Mouse (Mus musculus) adrenal gland, postnatal 4 days (tissue): ENCODE data around the gene Ap1s2. TPM values are rescaled to one million over a fixed set of nuclear protein-coding genes. Genes with fewer than 3 reads are reported as not detected.

Source experiments
- DNase-seq, 2 experiments: peaks; one replicate each; pipeline ENCODE4 v3.0.0; 2021 to 2022; ENCODE audit warnings: low spot score in 2 of 2, mixed read lengths in 2 of 2
- long read RNA-seq, 2 experiments: library from polyadenylated mRNA; stranded (forward); transcript quantifications; one replicate each; pipeline ENCODE4 v2.0.0; 2021
- total RNA-seq, 2 experiments: library from RNA; stranded (reverse); gene quantifications; 2 replicates each; pipeline ENCODE4 v1.2.3; 2021

Gene Ap1s2
- total RNA-seq: 10 to 100 TPM; 21.6 to 23.5 TPM
- long read RNA-seq, experiment 1, partial matches to known transcripts: 2 of 7 reads
- long read RNA-seq, experiment 1, other reads (novel, unspliced or antisense): 4 of 7 reads
- long read RNA-seq, experiment 2, partial matches to known transcripts: 1 of 12 reads
- long read RNA-seq, experiment 2, other reads (novel, unspliced or antisense): 8 of 12 reads

DNA sequence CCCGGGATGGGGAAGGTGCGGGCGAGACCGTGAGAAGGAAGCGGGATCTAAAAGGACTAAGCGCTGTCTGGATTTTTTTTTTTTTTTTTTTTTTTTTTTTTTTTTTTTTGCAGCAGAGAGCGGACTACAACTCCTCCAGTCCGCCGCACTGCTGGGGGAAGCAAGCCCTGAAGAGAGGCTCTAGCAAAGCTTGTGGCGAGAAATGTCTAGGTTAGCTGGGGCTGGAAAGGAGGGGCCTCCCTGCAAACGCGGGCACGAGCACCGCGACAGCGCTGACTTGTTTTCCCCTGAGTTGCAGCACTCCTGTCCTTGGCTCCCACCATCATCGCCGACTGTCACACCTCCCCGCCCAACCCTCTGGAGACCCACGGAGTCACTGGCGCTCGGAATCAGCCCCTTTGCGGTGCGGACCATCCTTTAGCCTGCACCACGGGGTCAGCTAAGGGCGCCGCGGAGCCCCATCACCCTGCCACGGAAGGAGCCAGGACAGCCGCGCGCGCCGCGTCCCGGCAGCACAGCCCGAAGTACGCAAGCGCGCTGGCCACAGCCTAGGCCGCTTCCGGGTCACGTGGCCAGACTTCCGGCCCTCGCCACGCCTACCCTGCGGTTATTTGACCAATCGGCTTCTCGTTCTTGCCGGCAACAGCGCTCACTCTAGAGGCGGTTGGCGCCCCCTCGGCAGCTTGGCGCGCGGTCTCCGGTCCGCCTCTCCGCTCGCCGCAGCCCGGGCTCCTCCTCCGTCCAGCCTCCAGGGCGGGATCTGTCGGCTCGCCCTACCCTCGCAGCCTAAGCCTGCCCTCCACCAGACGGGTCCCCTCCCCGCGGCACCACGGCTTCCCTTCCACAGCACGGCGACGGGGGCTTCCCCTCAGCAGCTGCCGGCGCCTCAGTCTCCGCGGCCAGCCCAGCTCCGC, at the start of gene Ap1s2:
Ap1s2 (plus strand) TSS at position 681 of the 914 bp plus-strand sequence.
- DNase-seq: peak; percentile 54 to 74

DNA sequence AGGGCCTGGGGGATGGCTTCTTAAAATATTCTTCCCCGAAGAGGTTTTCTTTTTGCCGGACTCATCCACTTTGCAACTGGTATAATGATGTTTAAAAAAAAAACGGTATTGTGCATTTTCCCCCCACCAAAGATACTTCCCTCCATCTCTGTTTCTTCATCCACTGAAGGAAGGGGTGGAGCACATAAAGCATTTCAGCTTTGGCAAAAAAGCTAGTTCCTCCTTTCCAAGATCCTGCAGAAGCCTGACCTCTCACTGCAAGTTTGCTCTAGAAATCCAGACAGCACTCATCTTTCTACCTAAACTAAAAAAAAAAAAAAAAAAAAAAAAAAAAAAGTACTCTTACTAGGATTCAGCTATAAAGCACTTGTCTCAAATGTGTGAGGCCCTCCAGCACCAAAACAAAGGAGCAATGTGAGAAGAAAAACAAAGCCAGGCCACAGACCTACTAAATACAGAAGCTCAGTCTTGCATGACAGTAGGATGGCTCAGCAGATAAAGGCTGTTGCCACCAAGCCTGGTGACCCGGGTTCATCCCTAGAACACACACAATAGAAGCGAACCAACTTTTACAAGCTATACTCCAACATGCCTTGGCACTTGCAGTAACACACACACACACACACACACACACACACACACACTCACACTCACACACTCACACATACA, 41.0 kb upstream of the Ap1s2 start:
- DNase-seq: no peak

DNA sequence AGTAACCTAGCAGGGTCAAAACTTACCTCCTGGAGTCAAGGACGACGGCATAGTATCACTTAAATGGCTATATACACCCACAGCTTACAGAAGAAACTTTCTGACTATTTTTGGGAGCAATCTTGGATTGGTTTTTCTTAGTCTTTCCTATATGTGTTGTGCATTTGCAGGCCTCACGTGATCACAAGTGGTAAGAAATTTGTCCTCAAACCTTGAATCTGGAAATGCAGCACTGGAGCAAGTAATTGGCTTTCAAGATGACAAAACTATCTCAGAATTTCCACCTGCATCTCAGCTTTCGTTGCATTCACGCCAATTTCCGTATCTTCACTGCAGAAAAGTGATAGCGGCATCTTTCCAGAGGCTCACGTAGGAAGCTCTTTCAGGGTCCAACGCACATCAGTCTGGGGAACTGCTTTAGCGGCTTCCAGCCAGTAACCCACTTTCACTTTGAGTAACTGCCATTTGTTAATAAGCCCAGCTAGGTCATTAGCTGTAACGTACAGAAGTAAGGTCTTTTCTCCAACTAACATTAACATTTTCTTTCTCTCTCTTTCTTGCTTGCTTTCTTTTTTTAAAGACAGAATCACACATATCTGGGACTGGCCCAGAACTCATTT, 40.0 kb upstream of the Ap1s2 start:
- DNase-seq: no peak

DNA sequence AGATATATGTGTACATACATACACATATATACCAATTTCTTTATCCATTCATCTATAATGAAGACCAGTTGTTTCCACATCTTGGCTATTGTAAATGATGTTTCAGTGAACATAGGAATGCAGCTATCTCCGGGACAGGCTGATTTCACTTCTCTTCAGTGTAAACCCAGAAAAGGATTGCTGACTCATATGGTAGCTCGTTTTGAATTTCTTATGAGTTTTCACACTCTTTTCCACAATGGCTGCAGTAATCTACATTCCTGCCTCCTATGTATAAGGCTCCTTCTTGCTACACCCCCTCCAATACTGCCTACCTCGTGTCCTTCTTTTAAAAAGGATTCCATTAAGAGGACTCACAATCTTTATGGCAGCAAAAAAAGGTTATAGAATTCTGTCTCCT, 32.9 kb upstream of the Ap1s2 start:
- DNase-seq: no peak

DNA sequence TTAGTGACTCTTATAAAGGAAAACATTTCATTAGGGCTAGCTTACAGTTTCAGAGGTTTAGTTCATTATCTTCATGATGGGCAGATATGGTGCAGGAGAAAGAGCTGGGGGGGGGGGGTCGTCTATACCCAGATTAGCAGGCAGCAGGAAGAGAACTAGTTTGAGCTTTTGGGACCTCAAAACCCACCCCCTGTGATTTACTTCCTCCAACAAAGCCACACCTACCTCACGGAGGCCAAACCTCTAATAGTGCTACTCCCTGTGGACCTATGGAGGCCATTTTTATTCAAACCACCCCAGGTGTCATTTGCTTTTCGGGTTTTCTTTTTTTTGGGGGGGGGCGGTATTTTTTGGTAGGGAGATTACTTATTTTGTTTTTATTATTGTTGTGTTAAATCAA, 32.2 kb upstream of the Ap1s2 start:
- DNase-seq: no peak

DNA sequence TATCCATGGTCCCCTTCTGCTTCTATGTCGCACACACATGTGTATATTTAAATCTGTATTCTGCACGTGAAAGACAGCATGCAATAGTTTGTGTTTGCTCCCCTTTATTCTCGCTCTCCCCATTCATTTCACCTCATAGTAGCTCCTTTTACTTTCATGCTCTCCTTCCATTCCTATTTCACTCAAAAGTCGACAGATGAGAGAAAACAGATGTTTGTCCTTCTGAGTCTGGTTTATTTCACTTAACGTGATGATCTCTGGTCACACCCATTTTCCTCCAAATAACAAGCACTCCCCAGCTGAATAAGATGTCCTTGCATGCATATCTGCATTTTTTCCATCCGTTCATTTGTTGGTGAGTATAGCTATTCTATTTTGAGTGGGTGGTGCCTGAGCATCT, 29.8 kb upstream of the Ap1s2 start:
- no peak for DNase-seq

DNA sequence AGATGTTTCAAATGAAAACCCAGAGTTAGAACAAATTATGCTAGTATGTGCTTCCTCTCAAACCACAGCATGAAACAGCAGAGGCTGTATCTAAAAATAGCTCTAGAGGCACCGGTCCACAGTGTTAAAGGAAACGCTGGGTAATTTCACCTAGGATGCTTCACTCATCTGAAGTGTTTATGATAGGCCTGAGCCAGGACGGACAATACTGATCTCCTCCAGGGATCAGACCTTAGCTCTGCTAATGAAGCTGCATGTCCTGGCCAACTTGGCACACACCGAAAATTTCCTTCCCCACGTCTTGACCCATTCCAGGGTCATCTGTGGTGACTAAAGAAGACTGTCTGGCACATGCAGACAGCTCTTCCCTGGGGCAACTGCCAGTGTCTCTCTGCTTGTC, 29.4 kb upstream of the Ap1s2 start:
- no peak for DNase-seq

DNA sequence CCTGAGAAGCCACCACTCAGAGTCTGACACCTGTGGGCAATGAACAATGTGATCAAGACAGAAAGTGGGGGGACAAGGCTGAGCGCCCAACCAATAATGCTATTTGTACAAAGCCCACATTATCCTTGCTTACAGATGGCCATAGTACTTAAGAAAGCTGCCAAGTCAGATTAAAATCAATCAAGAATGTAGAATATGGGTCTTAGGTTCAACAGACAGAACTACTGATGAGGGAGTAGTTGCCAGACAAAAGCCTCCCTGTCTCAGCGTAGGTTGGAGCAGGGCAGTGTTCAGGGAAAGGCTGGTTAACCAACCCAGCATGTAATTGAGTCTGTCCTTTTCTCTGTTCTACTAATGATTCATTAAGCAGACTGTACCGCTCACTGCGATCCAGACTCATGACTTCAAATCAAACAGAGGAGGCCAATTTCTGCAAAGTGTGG, 23.3 kb upstream of the Ap1s2 start:
- no peak for DNase-seq

DNA sequence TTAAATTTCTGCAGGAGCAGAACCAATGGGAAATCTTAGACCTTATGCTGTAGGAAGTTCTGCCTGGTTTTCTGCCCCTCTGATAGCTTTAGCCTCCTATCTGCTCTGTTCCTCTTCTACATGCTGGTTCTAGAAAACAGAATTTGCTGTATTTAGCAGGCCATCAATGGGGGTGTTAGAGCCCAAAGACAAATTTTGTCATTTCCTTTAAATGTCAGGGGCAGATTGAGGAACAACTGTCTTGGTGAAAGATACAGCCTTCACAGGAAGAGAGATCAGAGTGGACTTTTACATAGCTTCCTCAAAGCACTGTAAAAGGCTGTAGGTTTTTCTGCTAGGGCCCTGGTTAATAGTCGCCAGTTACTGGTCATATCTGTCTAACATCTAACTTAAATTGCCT, 11.5 kb upstream of the Ap1s2 start:
- no peak for DNase-seq

DNA sequence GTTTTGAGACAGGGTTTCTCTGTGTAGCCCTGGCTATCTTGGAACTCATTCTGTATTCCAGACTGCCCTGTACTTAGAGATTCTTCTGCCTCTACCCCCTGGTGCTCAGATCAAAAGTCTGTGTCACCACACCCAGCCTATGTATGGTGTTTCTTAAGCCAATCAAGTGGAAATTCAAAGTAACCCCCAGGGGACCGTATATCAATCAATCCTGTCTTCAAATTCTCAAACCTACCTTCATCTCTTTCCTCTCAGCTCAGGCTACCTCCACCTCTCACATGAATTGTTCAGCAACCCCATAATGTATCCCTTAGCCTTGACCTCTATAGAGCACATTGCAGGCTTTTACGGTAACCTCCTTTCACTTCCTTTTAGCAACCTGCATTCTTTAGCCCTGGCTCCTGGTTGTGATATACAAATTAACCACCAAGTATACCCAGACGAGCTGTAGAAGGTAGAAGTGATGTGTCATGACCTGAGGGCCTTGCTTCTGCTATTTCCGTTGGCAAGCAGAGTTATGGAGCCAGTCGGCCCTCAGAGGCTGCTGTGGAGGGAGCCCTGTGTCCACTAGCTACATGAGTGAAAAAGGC, 9.3 kb upstream of the Ap1s2 start:
- no peak for DNase-seq

DNA sequence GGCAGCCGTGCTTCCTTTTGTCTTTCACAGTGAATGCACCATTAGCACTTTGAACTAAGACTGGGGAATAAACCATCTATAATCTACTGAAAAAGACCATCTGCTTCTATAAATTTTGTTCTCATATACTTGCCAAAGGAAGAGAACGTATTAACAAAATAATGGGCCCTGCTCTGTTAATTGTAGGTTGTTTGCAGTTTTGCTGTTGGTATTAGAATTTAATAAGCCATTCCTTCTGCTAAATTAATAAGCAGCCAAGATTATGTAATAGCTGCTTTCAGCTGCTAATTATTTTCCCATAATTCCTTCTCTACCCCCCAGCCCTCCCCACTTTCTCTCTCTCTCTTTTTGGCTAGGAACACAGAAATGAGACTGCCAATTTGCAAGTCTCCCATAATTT, 2.0 kb upstream of the Ap1s2 start:
- DNase-seq: no peak

DNA sequence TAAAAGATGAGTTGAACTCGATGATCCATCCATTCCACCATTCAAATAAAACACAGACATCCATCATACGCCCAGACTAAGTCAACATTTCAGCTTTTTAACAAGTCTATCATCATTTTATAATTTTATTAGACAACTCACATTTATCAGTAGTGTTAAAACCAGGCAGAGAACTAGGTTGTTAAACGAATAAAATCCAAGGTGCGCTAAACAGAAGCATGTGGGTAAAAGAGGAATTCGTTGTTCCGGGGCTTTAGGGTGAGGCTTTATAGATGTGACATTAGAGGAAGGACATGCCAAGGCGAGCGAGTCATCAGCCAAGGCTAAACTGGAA, 847 bp upstream of the Ap1s2 start:
- DNase-seq: peak in 1 of 2 experiments; percentile 2

DNA sequence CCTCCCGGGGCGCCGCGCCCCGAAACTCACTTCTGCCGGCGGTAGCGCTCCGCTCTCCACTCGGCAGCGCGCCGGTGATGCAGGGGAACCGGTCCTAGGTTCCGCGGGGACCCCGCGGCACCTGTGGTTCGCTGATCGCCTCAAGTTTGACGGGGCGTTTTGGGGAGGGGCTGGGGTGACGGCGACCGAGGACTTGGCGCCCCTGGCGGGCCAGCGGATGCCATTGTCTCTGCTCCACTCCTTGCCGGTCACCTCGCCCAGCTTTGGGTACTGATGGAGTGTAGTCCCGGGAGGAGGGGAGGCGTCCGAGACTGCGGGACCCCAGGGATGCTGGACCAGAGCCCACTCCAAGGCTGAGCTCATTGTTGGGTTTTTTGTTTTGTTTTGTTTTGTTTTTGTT, 564 bp downstream of the Ap1s2 start:
- peak in 1 of 2 experiments; percentile 5 for DNase-seq

DNA sequence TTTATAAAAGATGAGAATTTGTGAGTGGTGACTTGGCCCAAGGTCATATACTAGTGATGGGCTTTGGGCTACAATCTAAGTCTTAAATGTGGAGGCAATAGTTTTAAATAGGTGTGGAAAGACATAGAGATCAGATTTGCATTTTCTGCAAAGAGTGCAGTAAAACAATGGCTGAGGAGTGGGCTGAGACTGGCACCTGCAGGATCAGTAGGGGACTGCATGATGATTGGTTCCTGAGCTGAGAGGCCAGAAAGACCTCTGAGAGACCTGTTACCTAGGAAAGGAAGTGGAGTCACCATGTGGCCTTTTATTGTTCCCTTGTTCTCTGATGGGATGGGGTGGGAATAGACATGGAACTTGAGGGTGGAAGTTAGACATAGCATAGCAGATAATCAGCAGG, 4.0 kb downstream of the Ap1s2 start:
- no peak for DNase-seq

DNA sequence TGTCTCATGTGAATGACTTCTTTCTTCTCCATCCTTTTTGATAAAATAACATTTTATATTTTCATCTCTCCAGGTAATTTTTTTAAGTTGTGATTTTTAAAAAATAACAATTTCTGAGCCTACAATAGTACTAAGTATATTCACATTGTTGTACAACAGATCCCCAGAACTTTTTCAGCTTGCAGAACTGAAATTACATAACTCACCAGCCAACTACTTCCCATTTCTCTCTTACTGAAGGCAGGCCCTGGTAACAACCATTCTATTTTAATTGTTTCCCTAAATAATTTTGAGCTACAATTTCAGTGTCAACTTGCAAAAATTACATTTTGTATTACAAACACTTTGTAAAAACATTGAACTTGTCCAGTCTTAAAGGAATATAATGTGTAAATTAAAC, 20.7 kb downstream of the Ap1s2 start:
- DNase-seq: no peak

DNA sequence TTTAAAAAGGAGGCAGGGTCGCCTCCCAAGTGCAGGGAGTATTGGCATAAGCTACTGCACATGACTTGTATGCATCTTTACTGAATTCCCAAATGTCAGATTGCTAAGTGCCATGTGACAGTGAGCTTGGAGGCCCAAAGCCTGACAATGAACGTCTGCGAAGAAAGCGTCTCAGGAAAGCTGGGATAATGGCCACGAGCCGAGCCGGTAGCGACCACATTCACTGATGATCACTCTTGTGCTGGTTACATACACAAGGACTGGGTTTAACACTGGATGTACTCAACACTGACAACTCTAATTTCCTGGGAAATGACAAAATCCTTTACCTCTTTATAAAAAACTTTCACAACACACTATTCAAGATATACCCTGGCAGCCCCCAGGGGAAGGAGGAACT, 25.9 kb downstream of the Ap1s2 start:
- DNase-seq: no peak

DNA sequence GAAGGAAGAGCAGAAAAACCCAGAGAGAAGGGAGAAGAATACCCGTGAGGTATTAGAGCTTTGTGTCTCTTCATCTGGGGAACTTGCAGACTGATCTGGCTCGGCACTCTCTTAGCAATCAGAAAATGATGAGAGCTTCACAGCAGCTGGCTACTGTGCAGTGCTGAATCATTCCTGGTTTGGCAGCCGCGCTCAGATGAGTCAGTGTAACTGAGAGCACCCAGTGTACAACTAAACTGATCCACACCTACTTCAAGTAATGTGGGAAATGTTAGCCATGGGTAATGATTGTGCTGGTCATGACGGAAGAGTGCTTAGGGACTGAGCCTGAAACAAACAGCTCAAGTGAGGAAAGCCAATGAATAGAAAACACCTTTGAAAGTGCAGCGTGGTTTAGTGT, 29.8 kb downstream of the Ap1s2 start:
- DNase-seq: no peak

DNA sequence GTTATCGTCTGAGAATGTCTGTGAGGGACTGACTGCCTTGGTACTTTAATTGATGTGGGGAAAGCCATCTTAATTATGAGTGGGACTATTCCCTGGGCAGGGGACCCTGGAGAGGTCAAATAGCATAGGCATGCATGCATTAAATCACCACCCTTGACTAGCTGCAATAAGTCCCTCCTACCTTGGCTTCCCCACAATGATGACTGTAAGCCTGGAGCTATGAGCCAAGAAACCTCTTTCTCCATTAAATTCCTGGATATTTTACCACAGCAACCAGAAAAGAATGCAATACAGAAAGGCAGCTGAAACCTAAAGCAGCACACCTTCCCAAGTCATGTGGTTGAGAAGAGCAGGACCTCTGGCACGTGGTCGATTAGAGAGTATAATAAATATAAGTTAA, 35.6 kb downstream of the Ap1s2 start:
- no peak for DNase-seq

DNA sequence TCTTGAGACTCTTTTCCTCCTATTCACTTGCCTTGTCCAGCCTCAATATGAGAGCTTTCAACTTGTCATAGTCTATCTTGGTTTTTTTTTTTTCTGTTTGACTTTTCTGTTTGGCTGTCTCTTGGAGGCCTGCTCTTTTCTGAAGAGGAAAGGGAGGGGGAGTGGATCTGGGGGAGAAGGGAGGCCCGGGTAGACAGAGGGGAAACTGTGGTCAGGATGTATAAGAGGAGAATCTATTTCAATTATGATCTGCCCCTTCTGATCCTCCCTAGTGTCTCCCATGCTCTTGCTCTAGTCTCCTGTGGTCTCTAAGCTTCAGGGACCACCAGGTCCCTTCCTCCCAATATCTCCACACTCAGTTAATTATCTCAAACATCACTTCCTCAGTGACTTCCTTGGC, 42.8 kb downstream of the Ap1s2 start:
- no peak for DNase-seq

DNA sequence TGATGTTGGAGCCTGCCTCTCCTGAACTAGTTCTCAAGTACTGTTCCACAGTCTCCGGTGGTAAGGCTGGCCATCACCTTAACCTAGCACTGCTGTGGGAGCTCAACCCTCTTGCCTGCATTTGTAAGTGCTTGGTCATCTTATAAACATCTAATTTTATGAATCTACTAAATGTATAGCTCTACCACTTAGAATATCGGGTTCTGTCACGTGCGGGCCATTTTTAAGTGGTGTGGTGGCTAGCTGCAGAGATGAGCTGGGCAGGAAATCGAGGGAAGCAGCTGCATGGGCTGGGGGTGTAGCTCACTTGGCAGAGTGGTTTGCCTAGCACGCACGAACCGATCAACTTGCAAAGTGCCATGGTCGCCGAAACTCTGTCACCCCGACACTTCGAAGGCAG, 48.6 kb downstream of the Ap1s2 start:
- no peak for DNase-seq

DNA sequence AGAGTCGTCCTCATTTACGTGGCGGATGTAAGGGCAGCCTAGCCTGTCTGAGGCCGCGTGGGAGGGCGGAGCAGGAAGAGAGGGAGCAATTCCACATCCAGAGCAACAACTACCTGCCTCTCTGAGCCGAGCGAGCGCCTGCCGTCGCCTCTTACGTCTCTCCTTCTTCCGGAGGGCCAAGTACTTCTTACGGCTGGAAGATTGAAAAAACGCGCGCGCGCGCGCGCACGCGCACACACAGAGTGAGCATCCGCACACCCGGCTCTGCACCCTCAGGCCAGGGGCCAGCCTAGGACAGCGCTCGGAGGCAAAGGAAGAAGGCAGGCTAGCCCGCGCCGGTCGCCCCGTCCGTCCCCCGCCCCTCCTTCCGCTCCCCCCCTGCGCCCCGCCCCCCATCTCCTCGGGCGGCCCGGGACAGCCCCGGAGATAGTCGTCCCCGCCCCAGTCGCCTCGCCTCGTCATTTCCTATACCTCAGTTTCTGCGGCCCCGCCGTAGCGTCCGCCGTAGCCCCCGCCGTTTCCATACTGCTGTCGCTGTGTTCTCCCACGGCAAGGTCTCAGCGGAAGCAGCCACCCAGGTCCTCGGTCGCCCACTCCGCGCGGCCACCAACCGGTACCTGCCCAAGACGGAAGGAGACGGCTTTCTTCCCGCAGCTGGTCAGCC, 49.1 kb downstream of the Ap1s2 start:
- peak in 1 of 2 experiments; percentile 37 for DNase-seq
